Mouse (Mus musculus): ENCODE measurements around the gene Ralgps2.

The Ralgps2 gene

DNA sequence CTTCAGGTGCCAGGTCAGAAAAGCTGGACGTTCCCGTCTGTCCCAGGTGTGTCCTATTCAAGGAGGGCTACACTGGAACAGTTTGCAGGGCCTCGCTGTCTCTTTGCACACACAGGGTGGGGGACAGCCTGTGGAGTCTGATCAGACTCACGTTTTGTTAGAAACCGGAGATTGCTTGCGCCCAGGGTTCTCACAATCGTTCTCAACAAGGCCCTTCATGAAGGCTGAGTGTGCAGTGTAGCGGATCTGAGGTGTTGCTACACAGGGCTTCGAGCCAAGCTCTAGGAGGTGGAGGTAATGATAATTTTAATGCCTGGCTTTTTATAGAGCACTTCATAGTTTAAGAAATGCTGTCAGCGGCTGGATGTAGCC lies 178.0 kb downstream of the Ralgps2 start:
- no peak for DNase-seq

DNA sequence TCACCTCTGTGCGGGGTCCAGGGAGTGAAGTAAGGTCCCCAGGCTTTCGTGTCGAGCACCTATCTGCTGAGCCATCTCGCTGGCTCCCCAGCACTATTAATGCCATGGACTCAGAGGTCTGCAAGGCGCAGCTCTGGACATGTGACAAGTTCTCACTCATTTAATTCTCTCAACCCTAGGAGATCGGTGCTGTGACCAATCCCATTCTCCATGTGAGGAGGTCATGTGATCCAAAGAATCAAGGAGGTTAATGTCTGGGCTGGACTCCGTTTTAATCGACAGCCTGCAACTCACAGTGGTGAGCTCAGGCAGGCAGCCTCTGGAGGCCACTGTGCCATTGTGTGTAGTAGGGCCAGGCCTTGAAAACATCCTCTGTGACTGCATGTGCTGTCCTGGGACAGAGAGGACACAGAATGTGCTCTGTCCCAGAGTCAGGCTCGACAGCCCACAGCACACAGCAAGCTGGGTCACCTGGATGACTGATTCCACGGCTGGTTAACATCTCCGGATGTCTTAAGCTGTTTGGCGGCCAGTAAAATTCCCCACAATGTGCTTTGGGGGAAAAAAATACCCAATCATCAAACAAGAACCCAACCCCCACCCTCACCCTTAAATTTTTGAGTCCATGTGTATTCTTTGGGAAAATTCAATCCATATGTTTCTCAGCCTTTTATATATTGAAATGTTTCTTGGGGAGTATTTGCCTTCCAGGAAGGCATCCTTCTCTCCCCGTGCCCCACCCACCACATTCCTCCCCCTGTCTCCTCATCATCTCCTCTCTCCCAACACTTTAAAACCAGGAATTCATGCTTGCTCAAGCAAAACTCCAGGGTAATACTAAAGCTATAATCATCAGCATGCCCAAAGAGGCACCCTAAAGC lies 178.6 kb downstream of the Ralgps2 start:
- no peak for DNase-seq

DNA sequence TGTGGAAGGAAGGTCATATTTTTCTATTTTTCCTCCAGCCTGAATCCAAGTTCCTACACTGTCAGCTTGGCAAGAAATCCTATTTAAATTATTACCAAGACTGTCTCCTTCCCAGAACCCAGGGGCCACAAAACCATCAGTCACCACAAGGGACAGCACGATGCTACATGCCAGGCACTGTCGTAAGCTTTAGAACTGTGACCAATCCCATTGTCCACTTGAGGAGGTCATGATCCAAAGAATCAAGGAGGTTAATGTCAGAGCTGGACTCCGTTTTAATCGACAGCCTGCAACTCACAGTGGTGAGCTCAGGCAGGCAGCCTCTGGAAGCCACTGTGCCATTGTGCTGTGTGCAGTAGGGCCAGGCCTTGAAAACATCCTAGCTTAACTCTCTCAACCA lies 181.1 kb downstream of the Ralgps2 start:
- DNase-seq, result no peak

DNA sequence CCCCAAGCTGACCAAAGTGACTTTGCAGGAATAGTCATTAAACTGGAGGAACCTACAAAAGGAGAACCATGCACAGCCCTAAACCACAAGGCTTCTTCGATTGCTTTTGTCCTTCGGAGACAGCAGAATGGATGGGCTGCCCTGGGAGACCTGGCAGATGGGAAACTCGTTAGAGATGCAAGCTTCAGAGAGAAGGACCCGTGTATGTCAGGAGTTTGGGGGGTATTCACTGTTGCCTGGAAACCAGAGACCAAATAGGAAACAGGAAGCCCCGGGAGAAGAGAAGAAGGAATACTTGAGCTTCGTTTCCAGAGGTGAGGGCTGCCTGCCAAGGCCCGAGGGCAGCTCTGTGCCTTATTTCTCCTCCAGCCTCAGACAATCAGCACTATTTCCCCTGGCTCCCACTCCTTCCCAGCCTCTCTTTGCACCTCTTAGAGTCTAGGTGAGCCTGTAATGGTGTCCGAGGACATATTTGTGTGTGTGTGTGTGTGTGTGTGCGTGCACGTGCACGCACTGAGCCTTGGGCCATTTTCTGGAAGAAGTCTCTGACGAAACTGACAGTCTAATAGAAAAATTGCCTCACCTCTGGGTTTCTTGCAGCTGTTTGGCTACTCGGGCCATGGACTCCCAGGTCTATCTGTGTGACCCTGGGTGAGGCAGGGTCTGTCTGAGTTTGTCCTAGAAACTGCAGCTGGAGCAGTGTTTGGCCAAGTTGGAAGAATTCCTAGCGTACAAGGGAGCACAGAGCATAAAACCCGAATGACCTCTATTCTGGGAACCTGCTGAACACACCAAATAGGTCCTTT lies 184.6 kb downstream of the Ralgps2 start:
- no peak for DNase-seq
